Mouse (Mus musculus) c-Kit-positive CD71-negative TER-119-negative erythroid progenitor cells, embryonic 14.5 days (primary cell): Measurements from ENCODE around the gene Prr15.

Source experiments
- DNase-seq: peaks from one replicate; pipeline ENCODE4 v3.0.0-alpha.2; 2013; ENCODE audit warnings: low read depth

The Prr15 gene

DNA sequence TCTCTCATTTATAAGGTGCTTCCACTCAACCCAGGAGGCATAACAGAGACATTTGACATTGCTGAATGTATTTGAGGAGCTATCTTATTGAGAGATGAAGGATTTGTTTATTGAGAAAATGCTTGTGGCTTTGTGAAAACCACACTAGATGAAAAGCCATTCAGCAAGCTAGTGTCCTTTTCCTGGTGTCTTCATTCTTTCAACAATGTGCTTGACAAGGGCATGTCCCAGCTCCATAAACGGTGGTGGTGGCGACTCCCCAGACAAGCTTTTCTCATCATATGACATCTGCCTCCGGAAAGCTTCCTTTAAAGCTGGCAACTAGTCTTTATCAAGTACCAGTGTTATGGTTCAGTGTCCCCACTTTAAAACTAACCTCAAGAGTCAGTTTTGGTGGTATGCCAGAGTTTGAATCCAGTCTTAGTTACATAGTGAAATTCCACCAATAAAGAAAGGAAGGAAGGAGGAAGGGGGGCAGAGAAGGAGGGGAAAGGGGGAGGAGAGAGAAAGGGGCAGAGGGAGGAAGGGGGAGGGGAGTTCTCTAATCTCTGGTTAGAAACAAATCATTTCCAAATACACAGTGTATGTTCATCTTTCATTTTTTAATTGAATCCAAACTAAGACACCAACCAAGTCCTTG, at the start of gene Prr15:
TSS of gene Prr15 (plus strand) at position 590 of the 640 bp plus-strand sequence.
- no peak for DNase-seq

DNA sequence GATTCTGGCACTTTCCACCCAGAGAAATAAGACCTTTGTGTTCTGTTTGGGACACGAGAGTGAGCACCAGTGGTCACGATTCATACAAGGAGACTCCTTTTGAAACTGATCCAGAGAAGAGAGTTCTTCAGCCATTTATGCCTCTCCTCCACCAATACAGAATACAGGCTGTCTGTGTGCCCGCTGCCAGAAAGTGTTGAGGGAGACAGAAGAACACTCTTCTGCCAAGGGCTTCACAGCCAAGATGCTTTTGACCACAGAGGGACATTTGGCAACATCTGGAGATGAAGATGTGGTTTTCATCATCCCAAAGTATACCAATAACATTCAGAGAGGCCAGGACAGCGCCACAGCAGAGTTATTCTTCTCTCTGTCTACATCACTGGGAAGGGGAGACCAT, 48.4 kb upstream of the Prr15 start:
- DNase-seq, result no peak

DNA sequence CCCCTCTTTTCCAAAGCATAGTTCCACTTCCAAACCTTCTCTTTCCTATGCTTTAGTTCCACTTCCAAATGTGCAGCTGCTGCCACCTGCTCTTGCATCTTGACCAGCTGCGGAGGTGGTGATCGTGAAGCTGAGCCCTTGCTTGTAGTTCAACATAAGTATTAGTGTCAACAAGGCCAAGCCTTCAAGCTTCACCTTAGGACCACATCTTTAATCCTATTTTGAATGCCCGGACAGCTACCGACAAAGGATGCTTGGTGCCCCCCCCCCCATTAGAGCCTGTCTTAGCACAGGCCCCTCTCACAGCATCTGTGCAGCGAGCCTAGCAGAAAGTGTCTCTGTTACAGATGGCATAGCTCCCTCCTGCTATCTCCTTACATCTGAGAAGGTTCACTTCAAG, 47.8 kb upstream of the Prr15 start:
- DNase-seq, result no peak

- no peak for DNase-seq
Observed at GRCm38 (mm10) chr6:54278613-54279012, 47.0 kb upstream of the Prr15 start.

- no peak for DNase-seq
Observed at GRCm38 (mm10) chr6:54279391-54279790, 46.2 kb upstream of the Prr15 start.

GRCm38 (mm10) chr6:54280248-54280647, 45.4 kb upstream of the Prr15 start:
- DNase-seq, result no peak

- DNase-seq, result no peak
Observed at GRCm38 (mm10) chr6:54283299-54283698, 42.3 kb upstream of the Prr15 start.

DNA sequence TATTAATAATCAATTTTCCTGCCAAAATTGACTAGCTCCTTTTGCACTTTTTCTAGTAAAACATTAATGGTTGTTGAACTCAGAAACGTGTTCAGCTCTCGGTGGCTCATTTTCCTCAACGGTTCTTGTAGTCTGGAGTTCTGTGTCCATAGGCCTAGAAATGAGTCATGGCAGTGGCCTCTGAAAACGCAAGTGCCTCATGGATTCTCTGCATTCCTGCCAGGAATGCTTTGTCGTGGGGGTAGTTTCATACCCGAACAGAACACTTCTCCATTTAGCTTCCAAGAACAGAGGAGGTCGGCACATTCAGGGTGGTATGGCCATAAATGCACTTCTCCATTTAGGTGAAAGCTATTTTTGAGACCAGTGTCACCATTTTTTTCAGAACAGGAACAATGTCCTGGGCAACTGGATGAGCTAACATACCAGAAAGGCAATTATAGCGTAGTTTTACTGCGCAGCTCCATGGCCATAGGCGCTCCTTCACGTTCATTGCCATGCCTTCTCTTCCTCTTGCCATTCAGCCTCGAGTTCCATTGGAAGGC, 41.4 kb upstream of the Prr15 start:
- peak; percentile 4 for DNase-seq

GRCm38 (mm10) chr6:54286813-54287212, 38.8 kb upstream of the Prr15 start:
- no peak for DNase-seq

DNA sequence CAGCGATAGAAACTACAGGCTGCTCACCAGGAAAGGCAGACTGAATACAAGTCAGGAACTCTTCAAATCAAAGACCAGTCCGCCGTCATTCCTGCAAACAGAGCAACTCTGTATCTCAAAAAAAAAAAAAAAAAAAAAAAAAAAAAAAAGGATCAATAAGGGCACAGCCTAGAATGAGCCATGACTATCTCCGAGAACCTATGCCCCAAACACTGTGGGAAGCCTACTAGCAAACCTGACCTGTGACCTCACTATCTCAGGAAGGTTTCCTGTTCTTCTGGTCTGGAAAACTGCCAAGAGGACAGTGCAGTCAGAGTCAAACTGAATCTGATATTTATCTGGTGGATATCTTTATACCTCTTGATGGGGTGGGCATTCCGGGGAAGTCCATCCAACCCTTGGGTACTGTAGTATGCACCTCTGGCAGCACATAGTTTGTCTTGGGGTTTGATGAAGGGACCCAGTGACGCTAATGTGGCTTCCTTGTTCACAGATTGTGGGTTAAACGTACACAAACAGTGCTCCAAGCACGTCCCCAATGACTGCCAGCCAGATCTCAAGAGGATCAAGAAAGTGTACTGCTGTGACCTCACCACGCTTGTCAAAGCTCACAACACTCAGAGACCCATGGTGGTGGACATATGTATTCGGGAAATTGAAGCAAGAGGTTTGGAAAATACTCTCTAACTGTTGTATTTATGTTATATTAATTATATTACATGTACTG, 35.7 kb upstream of the Prr15 start:
- no peak for DNase-seq

DNA sequence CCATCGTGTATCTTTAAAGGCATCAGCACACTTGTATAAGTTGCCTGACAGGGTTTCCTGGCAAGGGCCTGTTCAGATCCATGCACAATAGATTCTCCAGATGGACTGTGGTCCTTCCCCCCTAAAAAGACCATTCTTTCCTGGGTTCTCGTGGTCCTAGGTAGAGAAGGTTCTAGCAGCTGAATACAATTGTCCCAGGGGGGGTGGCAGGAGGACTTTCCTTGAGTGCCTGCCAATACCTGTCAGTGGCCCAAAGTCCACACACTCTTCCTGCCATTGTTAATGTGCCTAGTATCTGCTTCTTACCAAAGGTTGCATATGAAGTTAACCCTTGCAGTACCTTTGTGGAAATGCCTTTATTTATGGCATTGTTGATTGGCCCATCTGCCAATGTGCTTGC, 28.4 kb upstream of the Prr15 start:
- DNase-seq, result no peak

GRCm38 (mm10) chr6:54299417-54299816, 26.2 kb upstream of the Prr15 start:
- no peak for DNase-seq

GRCm38 (mm10) chr6:54305777-54306176, 19.9 kb upstream of the Prr15 start:
- no peak for DNase-seq

GRCm38 (mm10) chr6:54313071-54313470, 12.6 kb upstream of the Prr15 start:
- no peak for DNase-seq

DNA sequence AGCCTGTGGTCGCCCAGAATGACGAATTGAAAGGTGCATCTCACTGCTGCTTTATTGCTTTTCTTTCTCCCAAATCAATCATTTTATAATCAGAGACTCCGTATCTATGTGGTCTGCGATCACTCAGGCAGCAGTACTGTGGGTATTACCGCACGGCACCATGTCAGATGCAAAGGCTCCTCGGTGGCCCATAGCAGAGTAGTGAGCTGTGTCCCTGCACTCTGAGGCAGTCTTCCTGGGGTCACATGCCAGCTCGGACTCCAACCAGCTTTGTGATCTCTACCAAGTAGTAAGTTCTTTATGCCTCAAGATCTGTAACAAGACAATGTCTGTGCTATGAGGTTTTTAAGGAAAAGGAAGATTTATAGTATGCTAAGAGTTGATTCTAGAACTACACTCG, 7.0 kb upstream of the Prr15 start:
- no peak for DNase-seq

DNA sequence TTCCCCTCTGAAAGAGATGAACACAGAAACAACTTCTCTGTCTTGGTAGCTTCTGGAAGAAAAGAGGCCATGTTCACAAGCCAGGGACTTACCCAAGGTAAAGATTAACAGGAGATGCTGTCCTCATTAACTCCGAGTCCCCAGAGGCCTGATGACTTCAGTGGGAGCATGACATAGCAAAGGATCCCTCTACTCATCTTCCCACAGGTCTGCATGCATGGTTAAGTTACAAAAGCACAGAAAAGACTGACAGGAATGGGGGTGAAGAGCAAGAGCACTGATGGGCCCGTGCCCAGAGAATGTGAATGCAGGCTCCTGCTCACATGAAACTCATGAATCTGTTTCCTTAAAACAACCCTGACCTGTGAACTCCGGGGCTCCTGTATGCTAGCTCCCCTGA, 6.4 kb upstream of the Prr15 start:
- no peak for DNase-seq

DNA sequence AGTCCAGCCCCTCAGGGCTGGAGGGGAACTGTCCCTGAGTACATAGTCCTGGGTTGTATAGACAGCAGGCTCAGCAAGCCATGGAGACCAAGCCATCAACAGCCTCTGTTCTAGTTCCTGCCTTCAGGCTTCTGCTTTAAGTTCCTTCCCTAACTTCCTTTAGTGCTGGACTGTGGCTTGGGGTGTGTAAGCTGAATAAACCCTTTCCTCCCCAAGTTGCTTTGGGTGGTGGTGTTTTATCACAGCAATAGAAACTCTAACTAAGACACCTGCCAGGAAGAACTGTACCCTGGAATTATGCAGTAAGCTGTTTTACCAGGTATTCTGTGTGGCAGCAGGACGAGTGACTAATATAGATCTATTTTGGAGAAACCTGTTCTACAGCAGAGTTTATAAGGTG, 5.4 kb upstream of the Prr15 start:
- no peak for DNase-seq

DNA sequence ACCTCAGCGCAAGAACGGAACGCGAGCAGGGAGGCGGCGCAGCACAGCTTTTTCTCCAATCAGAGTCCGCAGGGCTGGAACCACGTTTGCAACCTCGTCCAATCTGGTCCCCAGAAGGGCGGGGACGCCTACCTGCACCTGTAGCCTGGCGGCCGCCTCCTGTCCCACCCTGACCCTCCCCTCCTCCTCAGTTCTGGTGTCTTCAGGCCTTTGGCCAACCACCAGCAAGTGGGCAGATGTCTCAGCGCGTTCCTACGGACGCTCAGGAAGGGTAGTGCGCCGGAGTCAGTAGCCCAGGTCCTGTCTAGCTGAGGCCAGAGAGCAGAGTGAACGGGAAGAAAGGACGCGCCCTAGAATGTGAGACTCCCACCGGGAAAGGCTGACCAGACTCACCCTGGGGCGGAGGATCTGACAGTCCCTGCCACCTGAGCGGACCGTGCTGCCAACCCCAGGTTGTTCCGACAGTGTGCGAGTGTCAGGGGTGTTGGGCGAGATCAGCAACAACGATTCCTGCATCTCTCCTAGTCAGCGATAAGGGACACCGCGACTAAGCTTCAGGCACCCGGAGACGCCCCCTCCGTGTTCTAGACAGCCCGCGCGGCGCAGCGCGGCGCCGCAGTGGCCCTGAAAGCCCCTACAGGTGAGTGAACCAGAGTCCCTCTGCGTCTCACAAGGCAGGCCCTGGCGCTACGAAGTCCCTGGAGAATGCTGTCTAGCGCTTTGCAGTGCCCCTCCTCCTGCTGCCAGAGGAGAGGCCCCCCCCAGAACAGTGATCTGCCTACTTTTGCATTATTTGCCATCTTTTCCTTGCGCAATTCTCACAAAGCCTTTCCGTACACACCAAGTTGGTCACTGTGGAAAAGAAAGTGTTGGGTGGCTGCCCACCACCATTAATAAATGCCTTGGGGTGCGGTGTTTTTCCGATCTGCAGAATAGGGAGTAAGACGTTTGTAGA, 1.3 kb downstream of the Prr15 start:
- DNase-seq, result no peak

DNA sequence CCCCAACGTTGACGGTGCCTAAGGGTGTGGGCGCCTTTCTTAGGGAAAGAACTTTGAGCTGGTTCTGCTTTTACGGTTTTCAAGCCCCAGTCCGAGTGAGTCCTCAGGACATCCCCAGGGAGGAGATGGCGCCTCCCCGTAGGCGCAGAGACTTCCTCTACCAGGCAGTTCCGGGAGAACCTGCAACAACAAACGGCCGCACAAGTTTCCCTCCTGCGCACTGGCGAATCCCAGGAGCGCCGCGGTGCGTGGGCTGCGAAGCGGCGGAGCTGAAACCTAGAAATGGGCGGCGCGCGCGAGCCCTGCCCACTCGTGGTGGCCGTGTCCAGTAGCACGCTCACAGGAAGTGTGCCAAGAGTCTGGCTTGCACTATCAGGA, 2.0 kb downstream of the Prr15 start:
- DNase-seq, result no peak

DNA sequence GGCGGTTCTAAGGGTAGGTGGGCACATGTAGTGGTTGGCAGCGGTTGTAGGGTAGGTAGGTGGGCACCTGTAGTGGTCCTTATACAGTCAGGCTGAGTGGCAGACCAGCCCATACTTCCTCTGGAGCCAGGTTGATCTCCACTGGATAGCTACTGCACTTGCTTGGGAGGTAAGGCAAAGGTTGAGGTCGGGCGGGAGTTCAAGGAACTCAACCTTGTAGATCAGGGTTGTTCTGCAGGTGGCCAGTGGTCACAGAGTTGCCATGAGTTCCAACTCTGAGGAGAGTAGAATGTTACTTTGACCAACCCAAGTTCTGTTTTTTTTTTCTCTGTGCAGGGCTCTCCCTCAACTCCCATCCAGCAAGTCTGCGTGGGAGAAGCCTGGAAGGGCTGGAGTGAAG, 3.1 kb downstream of the Prr15 start:
- DNase-seq, result no peak

DNA sequence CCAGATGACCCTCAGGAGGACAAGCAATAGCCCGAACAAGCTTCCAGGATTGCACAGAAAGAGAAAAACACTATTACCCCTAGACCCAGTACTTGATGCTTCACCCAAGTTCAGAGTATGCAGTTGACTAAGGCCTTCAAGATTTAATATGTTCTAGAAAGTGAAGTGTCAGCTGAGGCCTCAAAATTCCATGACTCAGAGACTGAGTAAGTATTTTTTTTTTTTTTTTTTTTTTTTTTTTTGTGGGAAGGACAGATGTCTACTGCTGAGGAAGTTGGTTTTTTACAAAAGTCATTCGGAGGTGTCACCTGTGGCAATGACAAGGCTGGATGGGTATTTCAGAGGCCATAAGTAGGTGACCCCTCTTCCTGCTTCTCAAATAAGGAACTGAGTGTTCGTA, 4.0 kb downstream of the Prr15 start:
- no peak for DNase-seq

DNA sequence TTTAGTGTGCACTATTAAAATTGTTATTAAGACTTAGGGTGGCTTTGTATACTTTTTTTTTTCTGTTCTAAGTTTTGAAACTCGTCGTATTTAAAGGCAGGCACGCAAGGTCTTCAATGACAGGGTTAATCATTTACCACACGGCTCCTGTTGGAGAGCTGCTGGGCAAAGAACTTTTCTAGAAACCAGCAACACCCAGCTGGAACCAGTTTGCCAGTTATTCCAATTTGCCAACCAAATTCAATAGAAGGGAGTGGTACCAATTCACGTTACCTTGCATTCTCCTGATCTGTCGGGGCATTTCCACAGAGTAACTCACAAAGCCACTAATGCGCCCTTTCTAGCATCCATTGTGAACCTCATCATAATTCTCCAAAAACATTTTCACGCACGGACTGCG, 4.5 kb downstream of the Prr15 start:
- DNase-seq, result no peak

DNA sequence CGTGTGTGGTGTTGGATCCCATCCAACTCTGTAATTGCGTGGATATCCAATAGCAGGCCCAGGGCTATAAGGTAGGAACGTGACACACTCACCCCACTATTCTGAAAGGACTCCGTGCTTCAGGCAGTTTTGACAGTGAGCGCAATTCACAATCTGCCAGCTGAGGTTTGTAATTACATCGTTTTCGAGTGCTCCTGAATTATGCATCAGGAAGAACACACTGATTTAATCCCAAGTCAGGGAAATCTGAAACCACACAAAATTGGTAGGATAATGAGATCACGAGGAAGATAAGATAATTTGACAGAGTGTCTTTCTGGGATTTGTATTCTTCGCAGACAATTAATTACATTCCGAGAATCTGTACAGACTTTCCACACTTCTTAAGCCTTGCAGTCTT, 6.1 kb downstream of the Prr15 start:
- DNase-seq, result no peak
